Mouse (Mus musculus) liver, embryonic 16.5 days (tissue): ENCODE data around the gene 2610528A11Rik. TPM values are rescaled to one million over a fixed set of nuclear protein-coding genes. Genes with fewer than 3 reads are reported as not detected.
"Not testable (repeated sequence)": the region's sequence is repeated elsewhere in the genome, so short reads cannot be mapped to it uniquely, and the experiment has no call there.

Source experiments
- ATAC-seq: fragments of 200-750 bp; cut with Nextera tagmentation; 2 replicates; pipeline ENCODE4 v1.8.0; 2017; ENCODE audit warnings: low read depth, mild to moderate bottlenecking, moderate number of reproducible peaks, moderate library complexity
- H3K27ac ChIP-seq: fragments of 300-500 bp; sonication (generic); 2 replicates; pipeline ENCODE4 v1.5.1; 2014; ENCODE audit warnings: mild to moderate bottlenecking, low read length
- H3K27me3 ChIP-seq: fragments of 300-500 bp; sonication (generic); 2 replicates; pipeline ENCODE4 v1.6.1; 2014; ENCODE audit warnings: low read depth, low read length, mixed read lengths; ENCODE audit not compliant: control insufficient read depth, insufficient read depth
- H3K36me3 ChIP-seq: fragments of 300-500 bp; sonication (generic); 2 replicates; pipeline ENCODE4 v1.6.1; 2014; ENCODE audit warnings: mild to moderate bottlenecking; ENCODE audit not compliant: control insufficient read depth, insufficient read depth
- H3K4me1 ChIP-seq: fragments of 300-500 bp; sonication (generic); 2 replicates; pipeline ENCODE4 v1.6.1; 2014; ENCODE audit warnings: low read depth, low read length, mixed read lengths; ENCODE audit not compliant: control insufficient read depth
- H3K4me2 ChIP-seq: fragments of 300-500 bp; sonication (generic); 2 replicates; pipeline ENCODE4 v1.6.1; 2014; ENCODE audit warnings: low read depth, low read length, mixed read lengths
- H3K4me3 ChIP-seq: fragments of 300-500 bp; sonication (generic); 2 replicates; pipeline ENCODE4 v1.5.1; 2014; ENCODE audit warnings: low read depth, mild to moderate bottlenecking, low read length
- H3K9ac ChIP-seq: fragments of 300-500 bp; sonication (generic); 2 replicates; pipeline ENCODE4 v1.6.1; 2014; ENCODE audit warnings: low read depth, low read length
- H3K9me3 ChIP-seq: fragments of 300-500 bp; sonication (generic); replicated peaks from 2 replicates; pipeline ENCODE4 v1.6.1; 2016; ENCODE audit warnings: low read length; ENCODE audit not compliant: control insufficient read depth
- WGBS: fragments of 180-500 bp; shearing (Covaris S2); extraction: QIAGEN DNeasy Blood & Tissue Kit; methylation state at CpG from one replicate; pipeline ENCODE4 v1.1.7; 2014; ENCODE audit not compliant: insufficient replicate concordance; 5-methylcytosine and 5-hydroxymethylcytosine counted together
- polyA plus RNA-seq: library from polyadenylated mRNA; unstranded; fragments of >200 nt; fragmentation: Nextera tagmentation; extraction: Ambion mirVana; gene quantifications from 2 replicates; pipeline ENCODE4 v1.2.1, GENCODE M21; 2015

The 2610528A11Rik gene
- 0.18 and 0.41 TPM in 2 replicates for polyA plus RNA-seq

GRCm38 (mm10) chr14:37113922-37114321 lies at the start of gene 2610528A11Rik:
2610528A11Rik (minus strand) TSS chr14:37114022.
- no peaks in the 10 kb centered on the region for H3K9me3 ChIP-seq
- WGBS, result 40% methylated on average over 3 of the region's 3 CpGs
- H3K36me3 ChIP-seq, result no peaks in the 10 kb centered on the region

DNA sequence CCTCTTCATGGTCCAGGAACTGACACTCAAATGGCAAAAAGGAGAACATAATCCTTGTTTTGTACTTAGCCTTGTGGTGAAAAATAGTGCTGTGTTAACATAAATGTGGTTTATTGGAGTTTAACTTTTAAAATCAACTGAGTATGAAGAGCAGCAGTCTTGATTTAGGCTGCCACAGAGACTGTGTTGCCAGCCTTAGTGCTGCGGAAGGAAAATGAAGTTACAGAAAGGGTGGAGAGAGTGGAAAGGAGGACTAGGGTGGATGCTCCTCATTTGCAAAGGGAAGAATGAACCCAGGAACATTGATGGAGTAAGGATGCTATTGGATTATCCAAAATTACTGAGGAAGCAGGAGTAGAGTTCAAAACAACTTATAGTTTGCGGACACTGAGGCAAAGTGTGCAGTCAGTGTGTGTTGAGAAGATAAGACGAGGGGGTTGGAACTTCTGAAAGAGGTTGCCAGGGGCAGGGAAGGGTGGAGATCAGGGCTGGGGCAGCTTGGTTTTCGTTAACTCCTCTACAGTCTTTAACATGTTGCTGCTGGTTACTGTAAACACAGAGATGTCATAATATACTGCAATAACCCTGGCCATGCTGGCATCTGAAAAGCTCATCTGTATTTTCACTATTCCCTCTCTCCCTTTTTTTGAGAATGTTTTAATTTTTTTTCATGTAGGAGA lies 49.6 kb upstream of the 2610528A11Rik start:
- Histone ChIP-seq H3K27ac (peak overlapping the region; percentile 90), H3K4me2 (peak overlapping the region; percentile 46), H3K4me1 (peaks cover 26% of the 10 kb centered on the region), H3K9ac (peak overlapping the region; percentile 47), H3K4me3 (no peak overlapping the region), H3K27me3 (no peaks in the 10 kb centered on the region), H3K9me3 (no peaks in the 10 kb centered on the region), H3K36me3 (no peaks in the 10 kb centered on the region)
- ATAC-seq, result peak; percentile 98
- WGBS, result 32% methylated on average over 4 of the region's 4 CpGs

More at GRCm38 (mm10) chr14:37113922-37114321, at the start of gene 2610528A11Rik:
- no peak for ATAC-seq
- Histone ChIP-seq H3K27ac (no peak within 1 kb of the TSS), H3K27me3 (no peaks in the 10 kb centered on the region), H3K4me3 (no peak within 1 kb of the TSS), H3K4me1 (no peaks in the 10 kb centered on the region), H3K9ac (no peak within 1 kb of the TSS), H3K4me2 (no peak within 1 kb of the TSS)

DNA sequence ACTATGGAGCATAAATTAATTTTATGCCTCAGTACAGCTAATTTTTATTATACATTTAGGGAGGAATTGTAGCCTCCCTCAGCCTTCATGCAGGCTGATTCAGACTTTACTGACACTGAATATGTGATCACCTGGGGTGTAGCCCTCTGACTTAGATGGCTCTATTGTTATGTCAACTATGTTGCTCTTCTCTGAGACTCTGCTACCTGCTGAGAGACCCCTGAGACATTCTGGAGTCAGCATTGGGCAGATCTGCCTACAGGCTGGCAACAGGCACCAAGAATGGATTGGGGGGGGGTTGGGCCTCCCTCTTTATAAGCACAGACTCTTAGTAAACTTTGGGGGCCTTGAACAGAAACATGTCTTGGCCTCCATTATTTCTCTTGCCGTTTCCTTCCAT lies 40.6 kb upstream of the 2610528A11Rik start:
- no peaks in the 10 kb centered on the region for H3K27me3 ChIP-seq
- no peak for ATAC-seq
- H3K9ac ChIP-seq, result no peak overlapping the region
- 61% methylated on average over 1 of the region's 1 CpGs for WGBS
- no peaks in the 10 kb centered on the region for H3K36me3 ChIP-seq
- H3K4me1 ChIP-seq, result no peaks in the 10 kb centered on the region
- H3K4me2 ChIP-seq, result no peak overlapping the region
- no peak overlapping the region for H3K27ac ChIP-seq
- H3K9me3 ChIP-seq, result no peaks in the 10 kb centered on the region; the same call in 1 of the 2 replicates
- no peak overlapping the region for H3K4me3 ChIP-seq

DNA sequence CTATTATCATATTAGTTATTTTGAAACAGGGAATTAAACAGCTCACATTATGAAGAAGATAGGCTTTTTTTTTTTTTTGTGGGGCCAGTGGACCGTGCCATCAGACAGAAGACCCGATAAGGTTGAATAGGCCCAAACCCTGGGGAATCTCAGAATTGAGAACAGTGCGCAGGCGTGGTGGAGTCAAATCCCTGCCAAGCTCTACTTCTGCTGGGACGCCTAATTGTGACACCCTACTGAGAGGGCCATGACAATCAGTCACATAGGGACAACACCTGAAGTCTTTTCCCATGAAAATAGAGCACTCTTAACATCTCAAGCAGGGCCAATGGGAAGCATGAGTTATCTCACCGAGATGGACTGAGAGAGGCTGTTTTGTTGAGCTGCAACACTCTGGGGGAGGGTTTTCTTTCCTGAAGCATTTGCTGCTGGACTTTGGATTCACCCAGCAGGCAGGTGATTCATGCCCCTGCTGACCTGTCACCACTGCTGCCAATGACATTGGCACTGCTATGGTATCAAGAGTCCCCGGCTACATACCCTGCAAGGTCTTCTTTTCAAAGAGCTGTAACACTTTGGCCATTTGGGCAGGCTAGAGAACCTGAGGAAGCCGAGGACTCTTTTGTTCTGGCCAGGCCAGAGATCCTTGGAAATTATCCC lies 25.4 kb upstream of the 2610528A11Rik start:
- ATAC-seq, result no peak
- H3K9me3 ChIP-seq, result no peaks in the 10 kb centered on the region
- no peaks in the 10 kb centered on the region for H3K36me3 ChIP-seq
- no peak overlapping the region for H3K4me3 ChIP-seq
- no peak overlapping the region for H3K27ac ChIP-seq
- H3K27me3 ChIP-seq, result no peaks in the 10 kb centered on the region
- WGBS, result 69% methylated on average over 8 of the region's 8 CpGs
- no peak overlapping the region for H3K4me2 ChIP-seq
- no peaks in the 10 kb centered on the region for H3K4me1 ChIP-seq
- H3K9ac ChIP-seq, result no peak overlapping the region

DNA sequence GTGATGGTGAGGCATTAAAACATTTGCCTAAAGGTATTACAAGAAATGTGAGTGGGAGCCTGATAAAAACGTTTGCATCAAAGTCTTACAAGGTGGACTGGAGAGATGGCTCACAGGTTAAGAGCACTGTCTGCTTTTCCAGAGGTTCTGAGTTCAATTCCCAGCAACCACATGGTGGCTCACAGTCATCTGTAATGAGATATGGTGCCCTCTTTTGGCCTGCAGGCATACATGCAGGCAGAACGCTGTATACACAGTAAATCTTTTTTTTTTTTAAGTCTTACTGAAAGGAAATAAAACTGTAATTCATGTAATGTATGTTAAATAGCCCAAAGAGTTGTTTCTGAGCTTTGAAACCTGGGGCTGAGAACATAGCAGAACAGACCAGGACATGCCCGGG lies 23.8 kb upstream of the 2610528A11Rik start:
- H3K4me2 ChIP-seq, H3K4me3 ChIP-seq, H3K4me1 ChIP-seq, ATAC-seq, H3K27me3 ChIP-seq, H3K9ac ChIP-seq, H3K36me3 ChIP-seq, H3K9me3 ChIP-seq, H3K27ac ChIP-seq: not testable (repeated sequence)
- WGBS, result 56% methylated on average over 2 of the region's 3 CpGs

GRCm38 (mm10) chr14:37136110-37136509 lies 22.3 kb upstream of the 2610528A11Rik start:
- H3K27ac ChIP-seq, result no peak overlapping the region

GRCm38 (mm10) chr14:37135671-37136070 lies 21.8 kb upstream of the 2610528A11Rik start:
- Histone ChIP-seq H3K27me3 (no peaks in the 10 kb centered on the region), H3K36me3 (peaks cover 21% of the 10 kb centered on the region), H3K4me2 (peak overlapping the region; percentile 78), H3K4me1 (peaks cover 4% of the 10 kb centered on the region), H3K9ac (peak overlapping the region; percentile 71), H3K4me3 (peak overlapping the region; percentile 85), H3K9me3 (no peaks in the 10 kb centered on the region), H3K27ac (peak overlapping the region; percentile 82)
- 3% methylated on average over 10 of the region's 10 CpGs for WGBS
- no peak for ATAC-seq

More at GRCm38 (mm10) chr14:37136110-37136509, 22.3 kb upstream of the 2610528A11Rik start:
- peaks cover 17% of the 10 kb centered on the region for H3K36me3 ChIP-seq
- no peaks in the 10 kb centered on the region for H3K9me3 ChIP-seq
- H3K9ac ChIP-seq, result no peak overlapping the region
- H3K4me1 ChIP-seq, result peaks cover 4% of the 10 kb centered on the region
- ATAC-seq, result no peak
- no peak overlapping the region for H3K4me3 ChIP-seq
- H3K27me3 ChIP-seq, result no peaks in the 10 kb centered on the region
- WGBS, result 66% methylated on average over 4 of the region's 4 CpGs
- no peak overlapping the region for H3K4me2 ChIP-seq

DNA sequence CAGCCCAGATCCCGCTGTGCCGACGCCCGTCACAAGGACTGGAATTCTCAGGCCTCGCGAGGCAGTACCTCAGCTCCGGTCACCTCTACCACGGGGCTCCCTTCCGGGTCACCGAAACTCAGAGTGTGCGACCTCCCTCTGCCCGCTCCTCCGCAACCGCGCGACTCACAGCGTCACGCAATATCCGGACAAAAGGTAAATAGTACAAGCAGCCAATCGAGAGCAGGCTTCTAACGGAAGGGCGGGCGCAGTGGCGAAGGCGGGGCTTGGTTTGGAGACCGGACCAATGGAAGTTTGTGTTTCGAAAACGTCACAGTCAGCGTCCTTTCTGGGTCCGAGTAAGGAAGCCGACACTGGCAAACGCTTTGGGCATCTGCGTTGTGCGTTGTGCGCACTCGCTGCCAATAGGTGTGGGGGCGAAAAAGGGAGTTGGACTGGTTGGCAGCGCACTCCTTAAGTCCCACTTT lies 21.3 kb upstream of the 2610528A11Rik start, which contains the start of gene Ghitm:
Gene Ghitm, minus strand, starts transcription at position 146 of the 467 bp plus-strand sequence.
- Histone ChIP-seq H3K36me3 (peaks cover 26% of the 10 kb centered on the region), H3K9me3 (no peaks in the 10 kb centered on the region), H3K4me2 (peak within 1 kb of the TSS; percentile 78), H3K27me3 (no peaks in the 10 kb centered on the region), H3K4me1 (peaks cover 4% of the 10 kb centered on the region), H3K9ac (peak within 1 kb of the TSS; percentile 87), H3K27ac (peak within 1 kb of the TSS; percentile 91), H3K4me3 (peak within 1 kb of the TSS; percentile 85)
- peak; percentile 96 for ATAC-seq
- under 1% methylated on average over 38 of the region's 38 CpGs for WGBS
